Mouse (Mus musculus): ENCODE measurements around the gene Snrnp35.

- no peak for TF ChIP-seq EP300 (IDR thresholded peaks at IDR 0.05; ENCODE audit: low read depth)
- no peak for TF ChIP-seq CTCF (IDR thresholded peaks at IDR 0.05; ENCODE audit: low read depth)
Measured at GRCm38 (mm10) chr5:124506731-124507359, 23.9 kb downstream of the Snrnp35 start.
